Mouse (Mus musculus) midbrain, embryonic 11.5 days (tissue): ENCODE data around the gene Mapk11. TPM values are rescaled to one million over a fixed set of nuclear protein-coding genes. Genes with fewer than 3 reads are reported as not detected.
A peak's percentile ranks its signal among the peaks of the same experiment; 100 is the strongest.

Experiments
- ATAC-seq: fragments of 200-750 bp; cut with Nextera tagmentation; 2 replicates; pipeline ENCODE4 v1.8.0; 2017; ENCODE audit warnings: moderate TSS enrichment, moderate library complexity; ENCODE audit not compliant: low FRiP score
- DNase-seq: peaks from one replicate; pipeline ENCODE4 v3.0.0; 2015; ENCODE audit warnings: low spot score; ENCODE audit errors: missing footprints
- H3K27ac ChIP-seq: fragments of 300-500 bp; sonication (generic); 2 replicates; pipeline ENCODE4 v1.5.1; 2014; ENCODE audit warnings: low read depth, low read length
- H3K27me3 ChIP-seq: fragments of 300-500 bp; sonication (generic); 2 replicates; pipeline ENCODE4 v1.6.1; 2014; ENCODE audit warnings: mild to moderate bottlenecking, low read length, moderate library complexity, mixed read lengths; ENCODE audit not compliant: control insufficient read depth, insufficient read depth
- H3K36me3 ChIP-seq: fragments of 300-500 bp; sonication (generic); 2 replicates; pipeline ENCODE4 v1.6.1; 2014; ENCODE audit warnings: mild to moderate bottlenecking, low read length, moderate library complexity, mixed read lengths; ENCODE audit not compliant: control insufficient read depth, insufficient read depth
- H3K4me1 ChIP-seq: fragments of 300-500 bp; sonication (generic); 2 replicates; pipeline ENCODE4 v1.6.1; 2014; ENCODE audit warnings: low read length; ENCODE audit not compliant: control insufficient read depth, insufficient read depth
- H3K4me2 ChIP-seq: fragments of 300-500 bp; sonication (generic); 2 replicates; pipeline ENCODE4 v1.6.1; 2014; ENCODE audit warnings: mild to moderate bottlenecking, moderate library complexity
- H3K4me3 ChIP-seq: fragments of 300-500 bp; sonication (generic); 2 replicates; pipeline ENCODE4 v1.5.1; 2014; ENCODE audit warnings: low read depth, low read length
- H3K9ac ChIP-seq: fragments of 300-500 bp; sonication (generic); 2 replicates; pipeline ENCODE4 v1.6.1; 2014; ENCODE audit warnings: low read length
- H3K9me3 ChIP-seq: fragments of 300-500 bp; sonication (generic); 2 replicates; pipeline ENCODE4 v1.6.1; 2016; ENCODE audit warnings: low read length; ENCODE audit not compliant: control insufficient read depth
- WGBS: fragments of 180-500 bp; shearing (Covaris S2); extraction: QIAGEN DNeasy Blood & Tissue Kit; methylation state at CpG from one replicate; pipeline ENCODE4 v1.1.7; 2014; 5-methylcytosine and 5-hydroxymethylcytosine counted together
- polyA plus RNA-seq: library from polyadenylated mRNA; unstranded; fragments of >200 nt; fragmentation: Nextera tagmentation; extraction: Ambion mirVana; gene quantifications from 2 replicates; pipeline ENCODE4 v1.2.1, GENCODE M21; 2014

Gene Mapk11
- polyA plus RNA-seq, 1 experiment from 2014 or later = 40.6 TPM

DNA sequence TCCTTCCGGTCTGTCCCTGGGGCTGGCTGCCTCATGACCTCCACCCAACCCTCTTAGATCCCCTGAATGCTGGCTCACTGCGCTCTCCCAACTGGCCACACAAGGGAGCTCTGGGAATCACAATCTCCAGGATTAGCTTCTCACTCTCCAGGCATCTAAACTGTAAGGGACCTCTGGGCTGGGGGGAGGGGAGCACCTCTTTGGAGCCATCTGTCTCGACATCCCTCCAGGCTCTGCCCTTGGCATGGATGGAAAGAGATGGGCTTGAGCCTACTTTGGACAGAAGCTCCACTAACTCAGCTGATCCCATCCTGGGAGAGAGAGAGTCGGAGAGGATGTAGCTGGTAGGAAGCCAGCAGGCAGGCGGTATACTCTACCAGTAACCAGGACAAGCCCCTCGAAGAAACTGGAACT lies 32.9 kb upstream of the Mapk11 start:
- H3K27me3 ChIP-seq = no peaks in the 10 kb centered on the region
- DNase-seq (peak; percentile 86), ATAC-seq (no peak)
- H3K36me3 ChIP-seq = no peaks in the 10 kb centered on the region
- H3K4me2 ChIP-seq = no peak overlapping the region
- H3K27ac ChIP-seq = 0 out of 2 replicates have a peak overlapping the region, but pooled peaks have one; percentile 25
- 42% methylated on average over 6 of the region's 6 CpGs for WGBS
- H3K4me3 ChIP-seq = no peak overlapping the region
- peak overlapping the region; percentile 16; the same call in 1 of the 2 replicates for H3K9ac ChIP-seq
- peaks cover 42% of the 10 kb centered on the region for H3K4me1 ChIP-seq
- H3K9me3 ChIP-seq = no peaks in the 10 kb centered on the region

DNA sequence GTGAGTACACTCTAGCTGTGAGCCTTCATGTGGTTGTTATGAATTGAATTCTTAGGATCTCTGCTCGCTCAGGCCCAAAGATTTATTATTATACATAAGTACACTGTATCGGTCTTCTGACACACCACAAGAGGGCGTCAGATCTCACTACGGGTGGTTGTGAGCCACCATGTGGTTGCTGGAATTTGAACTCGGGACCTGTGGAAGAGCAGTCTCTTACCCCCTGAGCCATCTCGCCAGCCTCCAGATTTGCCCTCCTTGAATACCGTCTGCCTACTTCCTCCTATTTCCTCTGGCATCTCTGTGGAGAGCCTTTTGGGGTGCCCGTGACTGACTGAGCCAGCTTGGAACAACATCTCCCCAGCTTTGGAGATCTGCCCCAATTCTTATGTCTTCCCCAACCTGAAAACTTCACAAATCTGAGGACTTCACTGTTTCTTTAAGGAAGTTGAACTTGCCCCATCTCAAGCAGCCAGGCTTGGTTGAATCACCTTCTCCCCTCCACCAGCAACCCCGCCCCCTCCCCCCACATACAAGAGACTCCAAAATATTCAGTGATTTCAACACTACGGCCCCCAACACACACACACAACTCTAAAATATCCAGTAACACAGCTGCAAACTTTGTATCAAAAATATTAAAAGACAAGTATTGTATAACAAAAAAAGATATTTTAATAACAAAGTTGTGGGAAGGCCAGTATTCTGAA lies 32.3 kb upstream of the Mapk11 start:
- peak; percentile 84 for DNase-seq
- Histone ChIP-seq H3K4me1 (peaks cover 49% of the 10 kb centered on the region), H3K9ac (peak overlapping the region; percentile 89; the same call in 1 of the 2 replicates), H3K9me3 (no peaks in the 10 kb centered on the region), H3K36me3 (no peaks in the 10 kb centered on the region), H3K27ac (no peak overlapping the region), H3K27me3 (no peaks in the 10 kb centered on the region), H3K4me3 (no peak overlapping the region), H3K4me2 (peak overlapping the region; percentile 90; the same call in 1 of the 2 replicates)
- 81% methylated on average over 10 of the region's 10 CpGs for WGBS
- ATAC-seq = no peak

DNA sequence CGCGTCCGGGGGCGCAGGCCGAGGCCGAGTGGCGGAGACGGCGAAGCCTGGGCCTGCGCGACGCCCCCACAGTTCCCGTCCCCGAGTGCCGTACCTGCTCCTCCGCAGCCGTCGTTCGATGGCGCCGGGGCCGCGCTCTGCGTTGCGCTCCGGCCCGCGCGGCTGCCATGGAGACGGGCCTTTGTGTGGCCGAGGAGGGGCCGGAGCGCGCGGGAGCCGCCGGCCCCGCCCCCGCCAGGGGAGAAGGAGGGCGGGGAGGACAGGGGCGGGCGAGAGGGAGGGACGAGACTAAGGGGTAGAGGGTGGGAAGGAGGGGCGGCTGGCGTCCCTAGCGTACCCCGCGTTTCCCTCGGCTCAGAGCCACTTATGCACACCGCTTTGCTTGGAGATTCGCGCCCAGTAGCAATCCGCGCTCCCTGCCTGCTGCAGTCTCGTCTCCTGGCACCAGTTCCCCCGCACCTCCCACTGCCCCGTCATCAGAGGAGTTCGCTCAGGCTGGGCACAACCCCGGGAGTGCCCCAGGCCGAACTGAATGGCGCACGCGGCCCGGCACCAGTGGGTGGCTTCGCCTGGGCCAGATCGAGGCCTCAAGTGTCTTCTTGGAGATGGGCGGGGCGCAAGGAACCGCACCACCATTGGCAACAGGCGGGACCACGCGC lies 31.3 kb upstream of the Mapk11 start, which contains the start of gene Plxnb2:
Gene Plxnb2 (minus strand): TSS at position 218 of the 659 bp plus-strand sequence.
- Histone ChIP-seq H3K4me3 (peak within 1 kb of the TSS; percentile 69), H3K36me3 (no peaks in the 10 kb centered on the region), H3K9ac (peak within 1 kb of the TSS; percentile 89), H3K27me3 (no peaks in the 10 kb centered on the region), H3K27ac (peak within 1 kb of the TSS; percentile 83), H3K4me2 (peak within 1 kb of the TSS; percentile 90), H3K9me3 (no peaks in the 10 kb centered on the region), H3K4me1 (peaks cover 51% of the 10 kb centered on the region)
- 1% methylated on average over 60 of the region's 72 CpGs for WGBS
- ATAC-seq (peak; percentile 92), DNase-seq (peak; percentile 98)

DNA sequence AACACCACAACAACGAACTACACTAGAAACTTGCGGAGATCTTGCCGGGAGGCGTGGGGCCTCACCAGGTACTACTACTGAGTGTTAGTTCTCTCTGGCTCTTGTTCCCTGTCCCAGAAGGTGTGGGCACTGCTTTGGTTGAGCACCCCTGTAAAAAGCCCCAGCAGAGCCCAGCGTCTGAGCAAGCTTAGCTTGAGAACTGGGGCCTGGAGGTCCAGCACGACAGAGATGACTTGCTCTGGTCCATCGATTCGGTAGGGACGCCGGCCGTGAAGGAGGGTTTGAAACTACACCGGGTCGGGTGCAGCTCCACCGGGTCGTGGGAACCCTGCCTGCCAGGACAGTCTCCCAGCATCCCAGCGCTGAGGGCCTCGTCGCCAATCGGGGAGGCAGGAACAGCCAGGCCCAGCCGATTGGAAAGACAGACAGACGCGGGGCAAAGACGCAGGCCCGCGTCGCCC lies 30.7 kb upstream of the Mapk11 start:
- under 1% methylated on average over 26 of the region's 26 CpGs for WGBS
- Histone ChIP-seq H3K4me2 (peak overlapping the region; percentile 90), H3K36me3 (no peaks in the 10 kb centered on the region), H3K9me3 (no peaks in the 10 kb centered on the region), H3K4me1 (peaks cover 55% of the 10 kb centered on the region), H3K27ac (peak overlapping the region; percentile 83), H3K27me3 (no peaks in the 10 kb centered on the region), H3K9ac (peak overlapping the region; percentile 89), H3K4me3 (peak overlapping the region; percentile 69)
- DNase-seq = peak; percentile 94
- ATAC-seq = peak; percentile 20

DNA sequence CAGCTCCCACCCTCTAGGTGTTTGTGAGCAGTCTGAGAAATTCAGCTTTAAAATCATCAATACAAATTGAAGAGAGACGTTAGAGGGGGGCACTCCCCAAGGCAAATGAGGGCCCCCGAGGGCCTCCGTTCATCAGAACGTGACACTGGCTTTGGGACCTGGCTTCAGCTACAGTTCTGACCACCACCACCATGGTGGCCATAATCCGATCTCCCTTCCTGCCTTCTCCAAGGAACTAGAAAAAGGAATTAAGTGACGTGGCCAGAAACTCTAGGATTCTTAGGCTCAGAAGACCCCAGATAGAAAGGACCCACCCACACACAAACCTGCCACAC lies 30.2 kb upstream of the Mapk11 start:
- Histone ChIP-seq H3K4me1 (peaks cover 60% of the 10 kb centered on the region), H3K27me3 (no peaks in the 10 kb centered on the region), H3K36me3 (no peaks in the 10 kb centered on the region), H3K9me3 (no peaks in the 10 kb centered on the region), H3K27ac (peak overlapping the region; percentile 83), H3K4me3 (peak overlapping the region; percentile 69), H3K9ac (peak overlapping the region; percentile 89), H3K4me2 (peak overlapping the region; percentile 90)
- DNase-seq (no peak), ATAC-seq (no peak)
- 4% methylated on average over 6 of the region's 6 CpGs for WGBS

DNA sequence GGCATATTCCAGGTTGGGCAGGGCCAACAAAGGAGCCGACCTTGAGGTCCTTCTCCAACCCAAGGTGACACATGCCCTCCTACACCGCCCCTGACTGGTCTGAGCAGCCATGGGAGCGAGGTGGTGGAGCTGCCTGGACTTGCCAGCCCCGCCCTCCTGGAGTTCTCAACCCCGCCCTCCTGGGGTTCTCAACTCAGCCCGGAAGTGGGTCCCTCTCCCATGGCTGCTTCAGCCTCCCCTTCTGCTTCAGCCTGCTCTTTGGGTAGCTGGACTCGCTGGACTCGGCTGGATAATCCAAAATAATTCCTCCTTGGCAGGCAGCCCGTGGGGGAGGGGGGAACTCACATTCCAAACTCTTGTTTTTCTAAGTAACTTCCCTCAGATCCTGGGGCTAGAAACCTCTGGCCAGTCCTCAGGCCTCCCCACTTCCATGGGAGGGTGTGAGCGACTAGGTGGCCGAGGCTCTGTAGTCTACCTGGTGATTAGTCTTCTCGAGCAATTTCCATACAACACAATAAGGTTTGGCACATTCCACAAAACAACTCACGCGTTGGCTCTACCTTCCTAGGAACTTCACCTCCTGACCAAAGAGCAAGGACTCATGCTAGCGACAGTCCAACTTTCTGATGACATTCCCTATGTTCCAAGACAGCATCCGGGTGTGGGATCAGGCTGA lies 29.7 kb upstream of the Mapk11 start:
- DNase-seq (peak; percentile 92), ATAC-seq (no peak)
- Histone ChIP-seq H3K4me3 (peak overlapping the region; percentile 69), H3K27me3 (no peaks in the 10 kb centered on the region), H3K27ac (no peak overlapping the region; the same call in 1 of the 2 replicates), H3K4me1 (peaks cover 61% of the 10 kb centered on the region), H3K36me3 (no peaks in the 10 kb centered on the region), H3K9me3 (no peaks in the 10 kb centered on the region), H3K4me2 (peak overlapping the region; percentile 90), H3K9ac (peak overlapping the region; percentile 89)
- 3% methylated on average over 15 of the region's 16 CpGs for WGBS

DNA sequence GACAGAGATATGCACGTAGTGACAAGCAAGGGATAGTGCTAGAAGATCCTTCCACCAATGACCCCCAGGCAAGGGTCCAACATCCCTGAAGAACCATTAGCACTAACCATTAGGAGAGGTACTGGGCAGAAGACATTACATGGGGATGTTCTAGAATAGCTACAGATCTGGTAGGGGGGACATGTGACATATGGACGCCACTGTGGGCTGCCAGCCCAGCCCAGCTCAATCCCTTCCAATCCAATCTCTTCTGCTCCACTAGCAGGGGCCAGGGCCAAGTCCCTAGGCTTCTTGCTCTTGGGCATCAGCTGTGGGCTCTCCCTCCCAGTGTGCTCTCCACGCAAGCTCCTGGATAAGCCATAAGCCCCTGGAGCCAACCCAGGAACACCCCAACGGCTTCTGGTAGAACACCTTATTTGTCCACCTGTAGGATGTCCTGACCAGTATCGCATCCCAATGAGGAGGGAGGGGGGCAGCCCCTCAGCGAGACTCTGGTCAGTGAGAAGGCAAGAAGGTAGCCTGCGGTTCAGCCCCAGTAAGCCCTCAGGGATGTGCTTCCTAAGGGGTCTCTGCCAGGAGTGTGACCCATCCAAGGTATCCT lies 28.9 kb upstream of the Mapk11 start:
- Histone ChIP-seq H3K27me3 (no peaks in the 10 kb centered on the region), H3K4me2 (peak overlapping the region; percentile 90), H3K9me3 (no peaks in the 10 kb centered on the region), H3K4me1 (peaks cover 65% of the 10 kb centered on the region), H3K27ac (no peak overlapping the region), H3K9ac (peak overlapping the region; percentile 89; the same call in 1 of the 2 replicates), H3K36me3 (no peaks in the 10 kb centered on the region), H3K4me3 (peak overlapping the region; percentile 69)
- ATAC-seq (no peak), DNase-seq (peak; percentile 81)
- WGBS = 75% methylated on average over 7 of the region's 7 CpGs

DNA sequence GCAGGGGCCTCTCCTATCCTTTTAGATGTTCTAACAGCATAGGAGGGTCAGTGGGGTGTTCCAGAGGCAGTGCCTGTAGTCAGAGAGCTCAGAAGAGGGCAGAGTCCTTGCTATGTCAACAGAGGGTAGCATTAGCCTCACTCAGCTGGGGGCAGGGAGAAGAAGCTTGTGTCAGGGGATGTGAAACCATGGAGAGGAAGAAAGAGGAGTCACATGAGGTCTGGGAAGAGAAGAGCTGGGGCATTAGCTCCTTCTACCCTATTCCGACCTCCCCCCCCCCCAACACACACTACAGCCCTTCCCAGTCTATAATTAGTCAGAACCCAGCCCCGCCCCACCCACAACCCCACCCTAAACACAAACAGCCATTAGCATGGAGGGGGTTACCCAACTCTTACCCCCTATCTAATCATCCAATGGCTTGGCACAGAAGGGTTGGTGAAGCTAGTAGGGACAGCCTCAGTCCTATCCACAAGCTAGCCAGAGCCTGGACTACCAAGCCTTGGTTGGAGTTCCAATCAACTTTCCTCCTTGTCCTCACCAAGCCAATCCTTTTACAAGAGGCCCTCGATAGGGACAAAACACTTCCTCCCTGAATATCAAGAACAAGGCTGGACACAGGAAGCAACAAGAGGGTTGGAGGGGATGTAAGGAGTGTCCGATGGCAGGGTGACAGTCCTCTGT lies 28.3 kb upstream of the Mapk11 start:
- peak overlapping the region; percentile 4; the same call in 1 of the 2 replicates for H3K9ac ChIP-seq
- H3K4me1 ChIP-seq = peaks cover 71% of the 10 kb centered on the region
- no peak for DNase-seq
- H3K27ac ChIP-seq = no peak overlapping the region
- no peaks in the 10 kb centered on the region for H3K27me3 ChIP-seq
- no peaks in the 10 kb centered on the region for H3K36me3 ChIP-seq
- no peak for ATAC-seq
- H3K9me3 ChIP-seq = no peaks in the 10 kb centered on the region
- H3K4me2 ChIP-seq = peak overlapping the region; percentile 90
- H3K4me3 ChIP-seq = no peak overlapping the region
- WGBS = 84% methylated on average over 4 of the region's 4 CpGs
